Mouse (Mus musculus) macrophage (primary cell): ENCODE data around the gene Cxcr5. TPM values are rescaled to one million over a fixed set of nuclear protein-coding genes. Genes with fewer than 3 reads are reported as not detected.

Experiments
- H3K27ac ChIP-seq: fragments of 350-480 bp; formaldehyde crosslinking; 2 replicates; pipeline ENCODE4 v1.9.0; 2021
- H3K36me3 ChIP-seq: fragments of 350-480 bp; formaldehyde crosslinking; 2 replicates; pipeline ENCODE4 v1.9.0; 2021; ENCODE audit errors: inconsistent target
- H3K4me3 ChIP-seq: fragments of 350-480 bp; formaldehyde crosslinking; 2 replicates; pipeline ENCODE4 v1.9.0; 2021; ENCODE audit errors: inconsistent target
- H3K79me2 ChIP-seq: fragments of 350-480 bp; formaldehyde crosslinking; 2 replicates; pipeline ENCODE4 v1.9.0; 2021; ENCODE audit errors: inconsistent target
- WGBS: methylation state at CpG from one replicate; pipeline ENCODE4 v1.1.7; 2026; ENCODE audit warnings: inconsistent platforms; ENCODE audit not compliant: missing documents; 5-methylcytosine and 5-hydroxymethylcytosine counted together
- polyA plus RNA-seq: library from polyadenylated mRNA; stranded (reverse); fragments of 250-400 nt; gene quantifications from 3 replicates; pipeline ENCODE4 v1.2.4, GENCODE M21; 2018; ENCODE audit warnings: inconsistent platforms

The Cxcr5 gene
- polyA plus RNA-seq, 1 experiment from 2014 or later: not detected

GRCm38 (mm10) chr9:44482552-44482951 is 79.1 kb downstream of the Cxcr5 start, which contains the start of gene Bcl9l:
Gene Bcl9l (plus strand): TSS chr9:44482825.
- 0% methylated on average over 31 of the region's 31 CpGs for WGBS
- Histone ChIP-seq H3K27ac (peak within 1 kb of the TSS; percentile 17; the same call in 1 of the 2 replicates), H3K4me3 (peak within 1 kb of the TSS; percentile 60), H3K79me2 (peaks cover 6% of the 10 kb centered on the region; the same call in 1 of the 2 replicates), H3K36me3 (no peaks in the 10 kb centered on the region)

GRCm38 (mm10) chr9:44482112-44482511 is 79.6 kb downstream of the Cxcr5 start:
- Histone ChIP-seq H3K4me3 (peak overlapping the region; percentile 60; the same call in 1 of the 2 replicates), H3K27ac (no peak overlapping the region), H3K36me3 (no peaks in the 10 kb centered on the region), H3K79me2 (peaks cover 6% of the 10 kb centered on the region; the same call in 1 of the 2 replicates)
- WGBS: 17% methylated on average over 3 of the region's 3 CpGs

GRCm38 (mm10) chr9:44479628-44480428 is 81.8 kb downstream of the Cxcr5 start:
- 2% methylated on average over 25 of the region's 26 CpGs for WGBS
- Histone ChIP-seq H3K36me3 (no peaks in the 10 kb centered on the region), H3K27ac (no peak overlapping the region), H3K79me2 (no peaks in the 10 kb centered on the region; the same call in 1 of the 2 replicates), H3K4me3 (peak overlapping the region; percentile 45)

- no peak overlapping the region for H3K27ac ChIP-seq
- no peaks in the 10 kb centered on the region for H3K36me3 ChIP-seq
- H3K4me3 ChIP-seq: peak overlapping the region; percentile 45
- no peaks in the 10 kb centered on the region for H3K79me2 ChIP-seq
- WGBS: 3% methylated on average over 29 of the region's 29 CpGs
Measured at GRCm38 (mm10) chr9:44478959-44479605, 82.6 kb downstream of the Cxcr5 start.

- Histone ChIP-seq H3K27ac (0 out of 2 replicates have a peak overlapping the region, but pooled peaks have one; percentile 10), H3K4me3 (peak overlapping the region; percentile 45), H3K79me2 (no peaks in the 10 kb centered on the region), H3K36me3 (no peaks in the 10 kb centered on the region)
- 2% methylated on average over 22 of the region's 27 CpGs for WGBS
Measured at GRCm38 (mm10) chr9:44478229-44478921, 83.3 kb downstream of the Cxcr5 start.

GRCm38 (mm10) chr9:44477339-44478228 is 84.1 kb downstream of the Cxcr5 start:
- Histone ChIP-seq H3K4me3 (peak overlapping the region; percentile 45), H3K27ac (0 out of 2 replicates have a peak overlapping the region, but pooled peaks have one; percentile 10)
- WGBS: 8% methylated on average over 24 of the region's 24 CpGs

GRCm38 (mm10) chr9:44475936-44476335 is 85.7 kb downstream of the Cxcr5 start:
- Histone ChIP-seq H3K4me3 (no peak overlapping the region), H3K27ac (no peak overlapping the region), H3K36me3 (no peaks in the 10 kb centered on the region), H3K79me2 (no peaks in the 10 kb centered on the region)
- WGBS: 98% methylated on average over 3 of the region's 3 CpGs

More at GRCm38 (mm10) chr9:44477339-44478228, 84.1 kb downstream of the Cxcr5 start:
- Histone ChIP-seq H3K79me2 (no peaks in the 10 kb centered on the region), H3K36me3 (no peaks in the 10 kb centered on the region)

GRCm38 (mm10) chr9:44474327-44474726 is 87.3 kb downstream of the Cxcr5 start:
- no peaks in the 10 kb centered on the region for H3K36me3 ChIP-seq
- no peaks in the 10 kb centered on the region for H3K79me2 ChIP-seq
- H3K4me3 ChIP-seq: no peak overlapping the region
- WGBS: 81% methylated on average over 1 of the region's 1 CpGs
- H3K27ac ChIP-seq: no peak overlapping the region

- Histone ChIP-seq H3K4me3 (no peak overlapping the region), H3K36me3 (no peaks in the 10 kb centered on the region), H3K27ac (no peak overlapping the region), H3K79me2 (no peaks in the 10 kb centered on the region)
- WGBS: 70% methylated on average over 3 of the region's 3 CpGs
Measured at GRCm38 (mm10) chr9:44473184-44473583, 88.5 kb downstream of the Cxcr5 start.

GRCm38 (mm10) chr9:44468800-44469199 is 92.9 kb downstream of the Cxcr5 start:
- Histone ChIP-seq H3K79me2 (no peaks in the 10 kb centered on the region), H3K4me3 (no peak overlapping the region), H3K27ac (no peak overlapping the region), H3K36me3 (no peaks in the 10 kb centered on the region)
- 75% methylated on average over 2 of the region's 2 CpGs for WGBS

GRCm38 (mm10) chr9:44468224-44468623 is 93.5 kb downstream of the Cxcr5 start:
- Histone ChIP-seq H3K27ac (no peak overlapping the region), H3K36me3 (no peaks in the 10 kb centered on the region), H3K79me2 (no peaks in the 10 kb centered on the region), H3K4me3 (no peak overlapping the region)
- WGBS: 58% methylated on average over 7 of the region's 7 CpGs

- WGBS: 35% methylated on average over 5 of the region's 5 CpGs
- Histone ChIP-seq H3K36me3 (no peaks in the 10 kb centered on the region), H3K4me3 (peak overlapping the region; percentile 2; the same call in 1 of the 2 replicates), H3K79me2 (no peaks in the 10 kb centered on the region), H3K27ac (peak overlapping the region; percentile 90)
Measured at GRCm38 (mm10) chr9:44461950-44462349, 99.7 kb downstream of the Cxcr5 start.
